Mouse (Mus musculus): ENCODE measurements around the gene Fkbp11.

The Fkbp11 gene

GRCm38 (mm10) chr15:98738796-98739195 lies 10.8 kb upstream of the Fkbp11 start:
- DNase-seq (ENCODE audit: low spot score), result no peak

- no peak for DNase-seq (ENCODE audit: low spot score)
These were observed 9.9 kb upstream of the Fkbp11 start for GRCm38 (mm10) chr15:98737881-98738280.

DNA sequence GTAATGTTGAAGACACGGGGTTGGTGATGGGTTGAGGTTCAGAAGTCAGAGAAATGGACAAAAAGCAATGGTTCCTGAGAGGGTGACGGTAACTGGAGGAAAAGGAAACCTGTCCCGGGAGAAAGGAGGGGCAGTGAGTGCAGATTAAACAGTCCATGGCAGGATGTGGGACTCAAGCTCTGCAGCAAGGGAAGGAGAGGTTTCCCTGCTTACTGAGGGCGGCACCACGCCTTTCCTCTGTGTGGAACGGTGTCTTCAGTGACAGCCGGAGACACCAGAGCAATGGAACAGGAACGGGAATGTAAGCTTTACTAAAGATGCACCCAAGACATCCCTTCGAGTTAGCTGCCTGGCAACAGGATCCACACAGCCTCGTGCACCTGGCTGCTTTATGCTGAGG lies 8.5 kb upstream of the Fkbp11 start:
- no peak for DNase-seq (ENCODE audit: low spot score)

- DNase-seq (ENCODE audit: low spot score), result no peak
These were observed 6.1 kb upstream of the Fkbp11 start for GRCm38 (mm10) chr15:98733976-98734566.

DNA sequence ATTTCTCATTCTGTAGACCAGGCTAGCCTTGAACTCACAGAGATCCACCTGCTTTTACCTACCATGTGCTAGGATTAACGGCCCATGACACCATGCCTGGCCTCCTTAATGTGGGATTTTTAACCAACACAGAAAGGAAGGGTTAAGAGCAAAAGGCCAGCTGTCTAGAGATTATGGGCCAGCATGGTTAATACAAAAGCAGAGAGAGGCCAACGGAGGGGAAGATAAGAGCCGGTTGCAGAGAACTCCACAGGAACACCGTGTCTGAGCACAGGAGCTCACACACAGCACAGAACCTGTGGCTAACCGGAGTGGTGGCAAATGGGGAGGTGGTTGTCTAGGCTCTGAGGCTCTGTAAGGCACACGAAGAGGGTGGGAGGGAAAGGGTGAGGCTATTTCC lies 5.4 kb upstream of the Fkbp11 start:
- DNase-seq (ENCODE audit: low spot score), result no peak

GRCm38 (mm10) chr15:98732006-98732531 lies 4.1 kb upstream of the Fkbp11 start:
- DNase-seq (ENCODE audit: low spot score), result no peak

GRCm38 (mm10) chr15:98730790-98731189 lies 2.8 kb upstream of the Fkbp11 start:
- DNase-seq (ENCODE audit: low spot score), result no peak

- no peak for DNase-seq (ENCODE audit: low spot score)
These were observed 2.0 kb upstream of the Fkbp11 start for GRCm38 (mm10) chr15:98729791-98730545.

- no peak for DNase-seq (ENCODE audit: low spot score)
These were observed 368 bp upstream of the Fkbp11 start for GRCm38 (mm10) chr15:98728366-98728765.

DNA sequence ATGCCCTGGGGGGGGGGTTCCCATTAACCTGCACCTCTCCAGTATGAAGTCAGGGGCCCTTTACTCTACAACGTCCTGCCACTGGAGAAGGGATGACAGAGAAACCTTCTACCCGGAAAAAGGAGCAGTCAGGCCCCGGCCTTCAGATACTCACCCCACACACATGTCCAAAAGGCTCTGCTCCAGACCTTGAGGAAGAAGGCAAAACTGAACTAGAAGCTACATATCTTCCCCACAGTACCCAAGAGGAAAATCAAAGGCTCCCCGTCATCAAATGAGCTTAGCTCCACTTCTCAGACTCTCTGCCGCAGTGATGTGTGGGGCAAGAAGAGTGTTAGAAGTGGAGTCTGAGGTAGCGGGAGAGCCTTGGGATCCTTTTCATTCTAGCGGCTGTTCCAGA lies 1.3 kb downstream of the Fkbp11 start:
- no peak for DNase-seq (ENCODE audit: low spot score)

GRCm38 (mm10) chr15:98726079-98726478 lies 1.9 kb downstream of the Fkbp11 start:
- no peak for DNase-seq (ENCODE audit: low spot score)

DNA sequence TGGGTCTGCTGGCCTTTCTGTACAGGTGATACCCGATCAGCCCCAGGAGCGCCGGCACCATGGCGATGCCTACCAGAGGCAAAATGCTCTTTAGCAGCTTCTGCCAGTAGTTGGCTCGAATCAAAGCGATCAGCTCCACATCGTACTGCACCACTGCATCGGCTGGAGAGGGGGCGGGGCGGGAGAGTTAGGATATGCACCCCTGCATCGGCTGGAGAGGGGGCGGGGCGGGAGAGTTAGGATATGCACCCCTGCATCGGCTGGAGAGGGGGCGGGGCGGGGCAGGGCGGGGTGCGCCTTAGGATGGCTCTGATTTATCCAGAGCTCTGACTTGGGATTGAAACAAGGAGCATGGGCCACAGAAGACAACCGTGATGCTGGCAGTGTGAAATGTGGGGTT lies 3.6 kb downstream of the Fkbp11 start:
- DNase-seq (ENCODE audit: low spot score), result no peak

DNA sequence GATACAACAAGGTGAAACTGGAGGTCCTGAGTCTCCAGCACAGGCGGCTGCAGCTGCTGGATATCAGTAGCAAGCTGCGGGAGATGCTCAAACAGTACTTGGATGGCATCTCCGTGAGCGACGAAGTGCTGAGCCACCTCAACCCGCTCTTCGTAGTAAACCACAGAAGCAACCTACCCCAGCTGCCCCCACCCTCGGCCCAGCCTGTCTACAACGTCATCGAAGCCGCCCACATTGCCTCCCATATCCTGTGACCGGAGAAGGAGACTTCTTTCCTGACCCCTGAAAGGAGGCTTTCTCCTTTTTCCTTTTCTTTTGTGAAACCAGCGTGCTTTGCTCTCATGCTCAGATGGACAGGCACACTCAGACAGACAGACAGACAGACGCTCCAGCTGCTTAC lies 5.1 kb downstream of the Fkbp11 start:
- no peak for DNase-seq (ENCODE audit: low spot score)

- DNase-seq (ENCODE audit: low spot score), result no peak
These were observed 5.8 kb downstream of the Fkbp11 start for GRCm38 (mm10) chr15:98722191-98722590.

GRCm38 (mm10) chr15:98717301-98717700 lies 10.7 kb downstream of the Fkbp11 start:
- DNase-seq (ENCODE audit: low spot score), result no peak

GRCm38 (mm10) chr15:98714230-98714652 lies 13.8 kb downstream of the Fkbp11 start:
- no peak for DNase-seq (ENCODE audit: low spot score)

DNA sequence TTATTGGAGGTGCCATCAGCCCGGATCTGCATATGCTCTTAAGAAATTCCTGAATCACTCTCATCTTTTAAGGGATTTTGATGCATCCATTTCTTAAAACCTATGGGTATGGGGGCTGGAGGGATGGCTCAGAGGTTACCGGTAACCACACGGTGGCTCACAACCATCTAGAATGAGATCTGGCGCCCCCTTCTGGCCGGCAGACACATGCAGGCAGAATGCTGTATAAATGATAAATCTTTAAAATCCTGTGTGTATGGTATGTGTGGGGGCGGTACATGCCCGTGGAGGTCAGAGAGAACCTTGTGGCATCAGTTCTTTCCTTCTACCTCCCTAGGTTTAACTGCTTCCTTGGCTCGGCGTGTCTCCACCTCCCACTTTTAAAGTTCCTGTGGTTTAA lies 17.6 kb downstream of the Fkbp11 start:
- peak; percentile 46 for DNase-seq (ENCODE audit: low spot score)

DNA sequence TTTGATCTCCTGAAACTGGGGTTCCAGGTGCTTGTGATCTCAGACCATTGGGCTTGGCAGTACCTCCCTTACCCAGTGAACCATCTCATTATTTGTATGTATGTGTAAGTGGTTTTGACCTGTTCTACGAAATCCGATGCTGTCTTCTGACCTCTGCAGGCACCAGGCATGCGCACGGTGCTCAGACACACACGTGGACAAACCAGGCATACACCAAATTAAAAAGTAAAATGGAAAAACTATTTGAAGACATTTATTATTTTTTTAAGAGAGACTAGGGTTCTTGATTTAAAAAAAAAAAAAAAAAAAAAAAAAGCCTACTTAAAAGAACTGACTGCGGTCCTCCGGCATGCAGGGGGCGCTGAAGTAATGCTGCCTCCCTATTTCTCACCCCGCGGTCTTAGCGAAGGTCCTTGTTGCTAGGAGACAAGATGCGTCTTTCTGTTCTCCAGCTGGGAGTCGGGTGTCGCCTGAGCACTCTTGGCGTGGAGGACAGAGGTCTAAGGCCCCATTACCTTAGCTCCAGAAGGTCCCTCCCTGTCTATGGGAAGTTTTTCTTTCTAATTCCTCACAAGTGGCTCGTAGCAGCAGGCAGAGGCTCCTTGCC lies 20.1 kb downstream of the Fkbp11 start, which contains the start of gene Ccdc65:
Ccdc65 (plus strand) TSS at position 442 of the 607 bp plus-strand sequence.
- peak; percentile 86 for DNase-seq (ENCODE audit: low spot score)

DNA sequence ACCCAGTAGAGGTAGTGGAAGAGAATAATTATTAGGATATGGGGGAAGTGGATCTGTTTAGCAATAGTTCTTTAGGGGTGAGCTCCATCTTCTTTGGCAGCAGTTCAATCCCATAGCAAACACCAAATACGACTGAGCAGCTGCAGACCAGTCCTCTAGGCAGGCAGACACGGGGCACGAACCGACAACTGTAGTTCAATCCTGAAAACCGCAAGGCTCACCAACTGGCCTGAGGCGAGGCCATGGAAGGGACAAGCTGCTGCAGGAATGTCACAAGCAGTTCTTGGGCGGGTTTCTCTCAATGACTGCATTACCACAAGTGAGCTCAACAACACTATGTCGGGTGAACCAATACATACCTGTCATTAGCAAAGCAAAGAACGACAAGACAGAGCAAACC lies 23.7 kb downstream of the Fkbp11 start:
- DNase-seq (ENCODE audit: low spot score), result no peak

DNA sequence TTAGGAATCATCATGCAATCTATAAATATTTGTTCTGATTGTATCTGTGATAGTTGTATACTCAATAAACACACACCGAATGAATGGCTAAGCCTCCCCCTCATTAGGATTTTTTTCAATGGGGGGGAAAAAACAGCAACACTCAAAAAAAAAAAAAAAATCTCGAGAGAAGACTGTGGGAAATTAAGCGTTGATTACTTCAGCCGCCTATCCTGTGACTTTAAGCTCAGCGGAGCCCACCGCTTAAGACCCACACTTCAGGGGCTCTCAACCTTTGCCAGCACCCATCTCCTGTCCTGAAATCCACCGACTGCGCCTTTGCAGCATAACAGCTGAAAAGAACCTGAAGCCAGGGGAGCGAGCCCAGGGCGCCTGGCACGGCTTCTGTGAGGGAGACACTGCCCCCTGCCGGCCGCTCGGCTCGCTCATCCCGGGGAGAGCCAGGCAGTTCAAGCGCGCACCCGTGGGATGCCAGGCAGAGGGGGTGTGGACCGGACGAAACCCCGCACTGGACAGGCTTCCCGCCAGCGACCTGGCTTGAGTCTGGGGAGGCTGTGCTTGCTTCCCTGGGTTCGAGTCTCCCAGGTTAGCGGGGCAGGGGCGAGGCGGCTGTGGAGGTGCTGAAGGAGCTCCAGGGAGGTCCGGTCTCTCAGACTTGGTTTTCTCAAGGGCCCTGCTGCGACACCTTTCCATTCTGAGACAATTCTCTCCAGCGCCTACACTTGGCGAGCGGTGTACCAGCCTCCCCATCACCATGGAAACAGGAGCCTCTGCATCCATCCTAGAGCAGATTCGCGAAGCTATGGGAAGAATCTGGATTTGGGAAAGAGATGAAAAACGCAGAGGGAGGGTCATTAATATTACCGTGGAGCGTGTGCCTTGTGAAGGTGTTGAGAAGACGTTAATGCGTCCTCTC lies 28.6 kb downstream of the Fkbp11 start:
- DNase-seq (ENCODE audit: low spot score), result peak; percentile 85

DNA sequence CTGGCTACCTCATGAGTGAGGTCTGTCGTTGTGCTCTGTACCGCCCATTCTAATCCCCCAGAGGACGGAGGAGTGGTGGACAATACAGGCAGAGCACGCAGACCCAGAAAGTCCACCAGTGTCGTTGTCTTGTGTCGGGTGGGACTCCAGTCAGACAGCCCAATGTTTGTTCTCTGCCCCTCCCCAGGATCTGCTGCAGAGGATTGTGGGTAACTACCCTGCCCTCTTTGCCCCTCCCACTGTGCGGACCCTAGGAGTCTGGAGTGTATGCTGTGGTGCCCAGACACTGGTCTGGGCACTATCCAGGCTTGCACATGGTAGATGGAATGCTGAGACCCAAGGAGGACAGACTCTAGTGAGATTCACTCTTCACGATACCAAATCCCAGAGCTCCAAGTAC lies 31.8 kb downstream of the Fkbp11 start:
- DNase-seq (ENCODE audit: low spot score), result no peak

DNA sequence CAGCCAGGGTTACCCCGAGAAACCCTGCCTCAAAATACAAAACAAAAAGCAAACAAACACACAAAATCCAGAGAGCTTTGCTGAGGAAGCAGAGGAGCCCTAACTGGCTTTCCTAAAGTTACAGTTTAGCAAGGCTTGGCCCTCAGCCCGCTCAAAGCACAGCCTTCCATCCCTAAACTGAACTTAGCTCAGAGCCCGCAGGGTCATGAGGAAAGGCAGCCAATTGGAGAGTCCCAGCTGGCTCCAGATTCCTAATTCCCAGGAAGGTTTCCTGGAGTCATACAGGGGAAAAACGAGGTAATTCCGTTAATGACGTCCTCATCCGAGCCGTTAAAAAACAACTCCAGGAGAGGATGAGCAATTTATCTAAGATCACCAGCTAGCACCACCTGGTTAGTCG lies 32.3 kb downstream of the Fkbp11 start:
- DNase-seq (ENCODE audit: low spot score), result no peak

Measured in testis, postnatal 14 days (tissue).